Mouse (Mus musculus) liver, adult 2 months (tissue): ENCODE measurements around the gene Pcgf5. TPM values are rescaled to one million over a fixed set of nuclear protein-coding genes. Genes with fewer than 3 reads are reported as not detected.

Experiments used
- DNase-seq: peaks from one replicate; pipeline ENCODE4 v3.0.0-alpha.2; 2011; ENCODE audit warnings: low read depth, low spot score; ENCODE audit errors: extremely low read depth
- H3K27ac ChIP-seq: fragments of 200-500 bp; replicated peaks from 2 replicates; pipeline ENCODE4 v1.5.1; 2012; ENCODE audit warnings: low read depth, mild to moderate bottlenecking, control low read depth, inconsistent platforms, low read length; ENCODE audit not compliant: insufficient read depth
- H3K27me3 ChIP-seq: fragments of 200-500 bp; 2 replicates; pipeline ENCODE4 v1.6.1; 2012; ENCODE audit warnings: mild to moderate bottlenecking, moderate library complexity, low read length, inconsistent platforms; ENCODE audit not compliant: control insufficient read depth, insufficient read depth
- H3K36me3 ChIP-seq: fragments of 200-500 bp; 2 replicates; pipeline ENCODE4 v1.6.1; 2012; ENCODE audit warnings: low read length, inconsistent platforms; ENCODE audit not compliant: control insufficient read depth, insufficient read depth
- H3K4me1 ChIP-seq: fragments of 200-500 bp; 2 replicates; pipeline ENCODE4 v1.6.1; 2011; ENCODE audit warnings: low read length; ENCODE audit not compliant: control insufficient read depth, insufficient read depth
- H3K4me3 ChIP-seq: fragments of 200-500 bp; 2 replicates; pipeline ENCODE4 v1.5.1; 2011; ENCODE audit warnings: low read depth, mild to moderate bottlenecking, control low read depth, low read length, moderate library complexity; ENCODE audit not compliant: insufficient read depth
- H3K79me2 ChIP-seq: fragments of 200-500 bp; 2 replicates; pipeline ENCODE4 v1.6.1; 2012; ENCODE audit warnings: inconsistent platforms, mild to moderate bottlenecking, low read length, moderate library complexity; ENCODE audit not compliant: control insufficient read depth, insufficient read depth
- H3K9ac ChIP-seq: fragments of 200-500 bp; 2 replicates; pipeline ENCODE4 v1.6.1; 2012; ENCODE audit warnings: low read depth, mild to moderate bottlenecking, control low read depth, inconsistent platforms, low read length
- CTCF ChIP-seq: fragments of 200-500 bp; IDR thresholded peaks from 2 replicates; pipeline ENCODE4 v1.5.1; 2011; ENCODE audit warnings: low read depth, low read length, control low read depth
- POLR2A ChIP-seq: fragments of 200-500 bp; IDR thresholded peaks from 2 replicates; pipeline ENCODE4 v1.6.1; 2011; ENCODE audit warnings: low read length, control low read depth; ENCODE audit not compliant: insufficient read depth; ENCODE audit errors: extremely low read depth
- WGBS: fragments of 180-500 bp; shearing (Covaris S2); methylation state at CpG from one replicate; pipeline ENCODE4 v1.1.7; 2018; 5-methylcytosine and 5-hydroxymethylcytosine counted together
- polyA plus RNA-seq: library from polyadenylated mRNA; depleted of rRNA; stranded (reverse); fragments of >200 nt; gene quantifications from 2 replicates; pipeline ENCODE4 v1.2.3, GENCODE M21; 2012
- total RNA-seq: library from RNA; depleted of rRNA; stranded (reverse); fragments of >200 nt; gene quantifications from 2 replicates; pipeline ENCODE4 v1.2.3, GENCODE M21; 2014

The Pcgf5 gene
- total and polyA plus RNA-seq, 2 experiments: 3.9 to 14.2 TPM

- no peaks in the 10 kb centered on the region for H3K27me3 ChIP-seq
- TF ChIP-seq CTCF (no peak), POLR2A (no peak)
- H3K9ac ChIP-seq: no peak overlapping the region
- H3K79me2 ChIP-seq: peaks cover 9% of the 10 kb centered on the region; the same call in 1 of the 2 replicates
- H3K4me1 ChIP-seq: peaks cover 7% of the 10 kb centered on the region; the same call in 1 of the 2 replicates
- DNase-seq: no peak
- H3K27ac ChIP-seq: no peak overlapping the region
- H3K36me3 ChIP-seq: no peaks in the 10 kb centered on the region
- 93% methylated on average over 7 of the region's 7 CpGs for WGBS
- H3K4me3 ChIP-seq: no peak overlapping the region
Measured at GRCm38 (mm10) chr19:36377729-36378128, 29.6 kb downstream of the Pcgf5 start.

DNA sequence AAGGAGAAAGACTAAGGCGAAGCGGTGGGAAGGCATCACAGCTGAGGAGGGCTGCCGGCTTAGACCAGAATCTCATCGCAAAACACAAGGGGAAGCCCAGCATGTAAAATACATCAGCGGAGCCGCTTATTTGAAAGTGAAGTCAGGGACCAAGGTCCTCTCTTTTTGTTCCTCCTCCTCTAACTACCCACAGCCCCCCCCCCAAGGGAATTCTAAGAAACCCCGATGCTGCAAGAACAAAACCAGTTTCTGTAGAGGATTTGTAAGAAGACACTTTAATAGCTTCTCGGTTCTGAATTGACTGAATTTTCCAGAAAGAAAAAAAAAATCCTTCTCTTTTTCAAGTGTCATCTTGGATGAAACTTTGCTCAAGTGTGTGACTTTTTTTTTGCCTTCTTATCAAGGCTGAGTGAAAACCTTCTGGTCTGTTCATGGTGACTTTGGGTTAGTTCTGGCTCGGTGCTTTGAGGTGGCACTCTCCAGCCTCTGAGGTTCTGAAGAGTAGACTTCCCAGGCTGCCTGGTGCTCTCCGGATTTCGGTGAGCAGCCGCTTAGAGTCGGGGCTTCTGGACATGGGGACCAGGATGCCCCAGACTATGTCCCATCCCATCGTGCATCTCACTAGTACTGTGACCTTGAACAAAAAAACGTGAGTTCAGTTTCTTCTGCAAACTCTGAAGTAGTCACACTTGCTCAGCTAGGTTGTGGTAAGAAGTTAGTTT is 30.6 kb downstream of the Pcgf5 start:
- Histone ChIP-seq H3K4me1 (peaks cover 7% of the 10 kb centered on the region; the same call in 1 of the 2 replicates), H3K27ac (no peak overlapping the region), H3K27me3 (no peaks in the 10 kb centered on the region), H3K9ac (no peak overlapping the region), H3K4me3 (no peak overlapping the region), H3K36me3 (no peaks in the 10 kb centered on the region), H3K79me2 (peaks cover 9% of the 10 kb centered on the region; the same call in 1 of the 2 replicates)
- no peak for DNase-seq
- WGBS: 79% methylated on average over 15 of the region's 15 CpGs
- TF ChIP-seq POLR2A (no peak), CTCF (no peak)

GRCm38 (mm10) chr19:36382901-36383300 is 34.8 kb downstream of the Pcgf5 start:
- Histone ChIP-seq H3K79me2 (peaks cover 5% of the 10 kb centered on the region; the same call in 1 of the 2 replicates), H3K9ac (no peak overlapping the region), H3K4me1 (peaks cover 1% of the 10 kb centered on the region; the same call in 1 of the 2 replicates), H3K36me3 (no peaks in the 10 kb centered on the region), H3K27me3 (no peaks in the 10 kb centered on the region), H3K27ac (no peak overlapping the region), H3K4me3 (no peak overlapping the region)
- WGBS: 90% methylated on average over 3 of the region's 3 CpGs
- no peak for DNase-seq
- no peak for TF ChIP-seq POLR2A
- no peak for TF ChIP-seq CTCF

DNA sequence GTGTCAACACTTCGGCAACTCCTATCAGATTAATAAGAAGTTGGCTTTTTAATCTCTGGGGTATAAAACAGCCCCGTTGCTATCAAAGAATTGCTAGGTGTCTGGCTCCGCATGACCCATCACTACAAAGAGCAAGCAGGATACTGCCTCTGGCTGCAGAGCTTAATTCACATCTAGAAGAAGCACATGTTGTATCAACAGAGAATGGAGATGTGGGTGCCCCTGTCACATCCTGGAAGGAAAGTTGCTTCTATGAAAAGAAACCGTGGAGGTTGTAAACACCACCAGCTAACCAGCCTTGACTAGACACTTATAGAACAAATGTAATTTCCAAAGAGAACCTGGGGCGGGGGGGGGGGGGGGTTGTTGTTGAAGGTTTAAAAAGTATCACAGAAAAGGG is 35.9 kb downstream of the Pcgf5 start:
- 83% methylated on average over 5 of the region's 5 CpGs for WGBS
- H3K9ac ChIP-seq: no peak overlapping the region
- H3K79me2 ChIP-seq: peaks cover 5% of the 10 kb centered on the region; the same call in 1 of the 2 replicates
- no peaks in the 10 kb centered on the region for H3K36me3 ChIP-seq
- H3K27me3 ChIP-seq: no peaks in the 10 kb centered on the region
- peaks cover 1% of the 10 kb centered on the region; the same call in 1 of the 2 replicates for H3K4me1 ChIP-seq
- H3K4me3 ChIP-seq: no peak overlapping the region
- H3K27ac ChIP-seq: no peak overlapping the region
- no peak for DNase-seq
- no peak for TF ChIP-seq POLR2A
- no peak for TF ChIP-seq CTCF

DNA sequence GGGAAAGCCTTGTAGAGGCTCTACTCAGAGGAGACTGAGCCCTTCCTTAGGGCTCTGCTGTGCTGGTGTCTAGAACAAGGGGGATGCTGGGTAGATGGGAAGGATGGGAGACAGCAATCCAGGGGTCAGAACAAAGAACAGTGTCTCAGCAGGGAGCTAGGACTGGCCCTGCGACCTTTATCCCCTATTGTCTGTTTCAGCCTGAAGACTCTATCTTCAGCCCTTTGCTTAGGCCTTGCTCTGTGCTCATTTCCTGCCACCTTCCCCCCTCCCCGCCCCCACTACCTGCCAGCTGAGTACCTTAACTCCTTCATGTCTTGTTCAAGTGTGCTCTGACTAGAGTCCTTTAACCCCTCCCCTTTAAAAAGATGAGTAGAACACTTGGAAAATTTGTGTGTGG is 36.3 kb downstream of the Pcgf5 start:
- Histone ChIP-seq H3K79me2 (peaks cover 5% of the 10 kb centered on the region; the same call in 1 of the 2 replicates), H3K36me3 (no peaks in the 10 kb centered on the region), H3K9ac (no peak overlapping the region), H3K27me3 (no peaks in the 10 kb centered on the region), H3K4me3 (no peak overlapping the region), H3K27ac (no peak overlapping the region), H3K4me1 (peaks cover 1% of the 10 kb centered on the region; the same call in 1 of the 2 replicates)
- TF ChIP-seq CTCF (no peak), POLR2A (no peak)
- DNase-seq: no peak
- 55% methylated on average over 2 of the region's 2 CpGs for WGBS

DNA sequence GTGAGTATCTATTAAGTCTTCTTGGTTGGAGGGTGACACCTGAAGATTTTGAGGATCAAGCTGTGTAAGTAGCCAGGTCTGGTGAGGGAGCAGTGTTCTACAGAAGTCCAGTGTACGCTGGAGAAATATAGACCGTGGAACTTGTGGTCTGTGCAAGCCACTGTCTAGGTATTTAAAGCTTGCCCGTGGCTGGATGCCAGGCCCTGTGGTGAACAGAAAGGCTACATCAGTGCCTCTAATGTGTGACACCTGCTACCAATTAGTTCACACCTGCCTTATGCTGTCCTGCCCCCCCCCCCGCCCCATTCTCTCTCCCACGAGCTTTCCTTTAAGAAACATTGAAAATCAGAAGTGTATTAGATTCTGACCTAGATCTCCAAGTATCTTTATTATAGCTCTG is 40.4 kb downstream of the Pcgf5 start:
- DNase-seq: no peak
- TF ChIP-seq CTCF: no peak
- no peak for TF ChIP-seq POLR2A
- 90% methylated on average over 5 of the region's 5 CpGs for WGBS
- H3K4me3 ChIP-seq: no peak overlapping the region
- no peaks in the 10 kb centered on the region for H3K27me3 ChIP-seq
- peaks cover 1% of the 10 kb centered on the region; the same call in 1 of the 2 replicates for H3K4me1 ChIP-seq
- H3K36me3 ChIP-seq: no peaks in the 10 kb centered on the region
- no peak overlapping the region for H3K27ac ChIP-seq
- peaks cover 13% of the 10 kb centered on the region; the same call in 1 of the 2 replicates for H3K79me2 ChIP-seq
- no peak overlapping the region for H3K9ac ChIP-seq
